Mouse (Mus musculus) C3H10T1/2 (cell line): ENCODE measurements around the gene Usp29. TPM values are rescaled to one million over a fixed set of nuclear protein-coding genes. Genes with fewer than 3 reads are reported as not detected.

Source experiments
- polyA plus RNA-seq, 2 experiments: library from polyadenylated mRNA; unstranded; fragments of >200 nt; fragmentation: generic; extraction: Trizol; gene quantifications; one replicate each; pipeline ENCODE4 v1.2.1; 2012; ENCODE audit warnings: missing spikeins in 2 of 2

Usp29 gene
- polyA plus RNA-seq = not detected

DNA sequence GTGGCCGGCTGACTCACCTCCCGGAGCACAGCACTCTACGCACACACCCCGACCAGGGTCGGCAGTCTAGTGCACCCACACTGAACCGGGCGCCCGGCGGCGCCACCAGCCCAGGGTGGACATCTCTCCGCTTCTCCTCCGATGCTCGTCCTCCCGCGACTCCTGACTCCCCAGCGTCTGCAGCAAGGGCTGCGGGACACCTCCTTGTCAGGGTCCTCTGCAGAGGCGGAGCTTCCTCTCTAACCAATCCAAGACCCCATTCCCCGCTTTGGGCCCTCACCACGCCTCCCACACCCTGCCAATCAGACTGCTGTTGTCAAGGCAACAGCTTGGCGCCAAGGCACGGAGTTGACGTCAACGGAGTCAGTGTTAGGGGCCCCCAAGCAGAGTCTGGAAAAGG, at the start of gene Usp29, which contains the start of gene Peg3:
Usp29 (plus strand) TSS at position 338 of the 400 bp plus-strand sequence.
Peg3 (minus strand) TSS at position 191 of the 400 bp plus-strand sequence.

DNA sequence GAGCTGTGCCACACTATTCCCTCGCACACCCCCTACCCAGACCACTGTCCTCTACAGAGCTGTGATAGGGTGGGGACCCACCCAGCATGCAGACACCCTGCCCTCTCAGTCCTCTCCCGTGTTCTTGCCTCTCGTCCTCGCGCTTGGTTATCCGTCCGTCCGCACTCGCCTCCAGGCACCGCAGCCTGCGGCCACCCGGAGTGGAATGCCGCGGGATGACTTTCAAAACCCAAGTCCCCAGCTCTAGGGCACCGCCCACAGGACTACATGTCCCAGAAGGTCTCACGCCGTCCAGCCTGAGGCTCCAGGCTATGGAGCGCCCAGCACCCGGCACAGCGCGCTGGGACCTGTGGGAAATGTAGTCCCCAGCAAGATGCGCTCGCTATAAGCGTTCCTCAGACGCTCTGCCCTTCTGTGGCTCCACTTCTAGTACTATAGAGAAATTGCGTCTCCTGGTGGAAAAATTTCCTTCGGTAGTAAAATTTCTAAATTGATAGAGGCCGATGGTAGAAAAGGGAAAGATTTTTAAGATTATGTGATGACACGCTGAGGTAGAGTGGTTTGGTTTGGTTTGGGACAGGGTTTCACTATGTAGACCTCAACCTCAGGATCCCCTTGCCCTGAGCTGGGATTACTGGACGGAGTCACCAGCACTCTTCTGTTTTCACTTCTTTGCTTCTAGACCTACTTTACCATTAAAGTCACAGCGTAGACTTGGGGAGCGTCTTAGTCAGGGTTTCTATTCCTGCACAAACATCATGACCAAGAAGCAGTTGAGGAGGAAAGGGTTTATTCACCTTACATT, 33.9 kb upstream of the Usp29 start, which contains the start of gene Zim1:
Zim1 (minus strand) TSS at position 210 of the 805 bp plus-strand sequence.

DNA sequence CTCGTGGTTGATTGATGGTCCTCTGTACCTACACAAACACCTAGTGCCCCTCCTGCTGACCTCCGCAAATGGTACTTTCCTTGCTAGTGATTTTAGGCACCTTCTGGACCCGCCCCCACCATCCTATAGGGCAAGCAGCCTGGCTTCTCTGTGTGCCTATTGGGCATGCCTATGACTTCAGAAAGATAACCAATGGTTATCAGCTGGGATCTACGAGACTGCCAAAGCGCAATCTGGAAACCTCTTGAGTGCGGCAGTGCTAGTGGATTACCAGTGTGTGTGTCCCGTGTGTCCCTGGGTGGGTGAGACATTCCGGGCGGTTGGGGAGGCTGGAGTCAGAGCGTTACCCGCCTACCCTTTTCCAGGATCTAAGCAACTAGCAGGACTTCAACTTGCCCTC, 264.9 kb downstream of the Usp29 start, which contains the start of gene Aurkc:
Aurkc (plus strand) TSS at position 50 of the 400 bp plus-strand sequence.

Other genes starting within 250 kb of the Usp29 start
- not detected for gene Olfr5, start 243.6 kb upstream of the Usp29 start, polyA plus RNA-seq
- gene Olfr1347, start 230.8 kb upstream of the Usp29 start, polyA plus RNA-seq = not detected
- not detected for gene Olfr1348, start 221.8 kb upstream of the Usp29 start, polyA plus RNA-seq
- gene Olfr1349, start 207.6 kb upstream of the Usp29 start, polyA plus RNA-seq = under 1 TPM in 1 of 2 experiments, not detected in 1; 0.02 TPM
- not detected for gene Olfr1350, start 165.7 kb upstream of the Usp29 start, polyA plus RNA-seq
- gene Zim1, start 34.1 kb upstream of the Usp29 start, polyA plus RNA-seq = not detected
- not detected for gene Peg3, start 147 bp upstream of the Usp29 start, polyA plus RNA-seq